Mouse (Mus musculus): ENCODE measurements around the gene Rad17. TPM values are rescaled to one million over a fixed set of nuclear protein-coding genes. Genes with fewer than 3 reads are reported as not detected.

Gene Rad17
- total RNA-seq, 2 experiments from 2014 or later: 10.2 to 10.8 TPM

GRCm38 (mm10) chr13:100575950-100576349 lies 74.9 kb downstream of the Rad17 start:
- no peak for DNase-seq
- intact Hi-C loops (cut with DNase I): no loop called here

- intact Hi-C loops (cut with DNase I): no loop called here
- no peak for DNase-seq
Measured at GRCm38 (mm10) chr13:100570713-100571112, 80.1 kb downstream of the Rad17 start.

GRCm38 (mm10) chr13:100568359-100568758 lies 82.5 kb downstream of the Rad17 start:
- no peak for DNase-seq
- intact Hi-C loops (cut with DNase I): no loop called here

Other genes starting within 250 kb of the Rad17 start
- gene Naip1, start 198.2 kb downstream of the Rad17 start, total RNA-seq (2021): not detected
- 10 to 100 TPM; 18.3 to 21.5 TPM for gene Gtf2h2, start 158.5 kb downstream of the Rad17 start, total RNA-seq (2021)
- under 1 TPM in 1 of 2 experiments, not detected in 1; 0.13 TPM for gene Ocln, start 98.3 kb downstream of the Rad17 start, total RNA-seq (2021)
- gene Marveld2, start 34.1 kb downstream of the Rad17 start, total RNA-seq (2021): under 1 TPM; 0.23 to 0.42 TPM
- gene Ak6, start 72 bp downstream of the Rad17 start, total RNA-seq (2021): 10 to 100 TPM; 58.1 to 68.7 TPM
- 1 to 10 TPM; 4.4 to 5.7 TPM for gene Taf9, start 528 bp upstream of the Rad17 start, total RNA-seq (2021)
- gene Ccdc125, start 18.7 kb upstream of the Rad17 start, total RNA-seq (2021): under 1 TPM; 0.22 to 0.33 TPM
- gene Cdk7, start 79.9 kb upstream of the Rad17 start, total RNA-seq (2021): 10 to 100 TPM in 1 of 2 experiments, 1 to 10 TPM in 1; 9.8 to 12.4 TPM
- gene Mrps36, start 93.6 kb upstream of the Rad17 start, total RNA-seq (2021): 100 to 1,000 TPM; 136 to 144 TPM
- under 1 TPM in 1 of 2 experiments, not detected in 1; 0.20 TPM for gene Cenph, start 124.8 kb upstream of the Rad17 start, total RNA-seq (2021)
- gene Ccnb1, start 135.5 kb upstream of the Rad17 start, total RNA-seq (2021): under 1 TPM; 0.64 to 0.66 TPM
- 10 to 100 TPM in 1 of 2 experiments, 1 to 10 TPM in 1; 8.3 to 10.7 TPM for gene Slc30a5, start 182.4 kb upstream of the Rad17 start, total RNA-seq (2021)